Mouse (Mus musculus): Measurements from ENCODE around the gene Gpr15.

Gpr15 gene

DNA sequence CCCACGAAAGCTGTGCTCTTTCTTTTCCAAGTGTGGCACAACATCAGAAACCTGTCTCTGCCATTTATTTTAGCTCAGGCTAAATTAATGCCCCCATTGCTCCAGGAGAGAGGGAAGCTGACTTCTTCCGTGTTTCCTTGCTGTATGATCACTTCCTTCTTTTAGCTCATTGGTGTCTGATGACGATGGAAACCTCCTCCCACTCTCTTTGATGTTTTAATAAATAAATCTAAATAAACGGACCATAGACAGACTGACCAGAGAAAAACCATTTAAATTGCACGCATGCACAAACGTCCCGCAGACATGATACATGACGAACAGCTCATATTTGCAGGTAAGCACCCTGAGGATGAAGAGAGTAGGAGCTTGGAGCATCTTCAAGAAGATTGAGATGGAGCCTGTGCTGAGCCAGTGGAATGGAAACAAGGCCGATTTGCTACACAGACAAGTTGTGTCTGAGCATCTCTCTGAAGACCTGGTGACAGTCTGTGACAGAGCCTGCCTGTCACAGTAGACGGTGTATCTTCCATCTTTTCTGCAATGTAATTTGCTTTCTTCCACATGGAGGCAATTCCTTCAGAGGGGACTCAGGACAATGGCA, 16.4 kb downstream of the Gpr15 start:
- DNase-seq (ENCODE audit: low read depth in 1 of 2, low spot score in 2 of 2) = no peak

DNA sequence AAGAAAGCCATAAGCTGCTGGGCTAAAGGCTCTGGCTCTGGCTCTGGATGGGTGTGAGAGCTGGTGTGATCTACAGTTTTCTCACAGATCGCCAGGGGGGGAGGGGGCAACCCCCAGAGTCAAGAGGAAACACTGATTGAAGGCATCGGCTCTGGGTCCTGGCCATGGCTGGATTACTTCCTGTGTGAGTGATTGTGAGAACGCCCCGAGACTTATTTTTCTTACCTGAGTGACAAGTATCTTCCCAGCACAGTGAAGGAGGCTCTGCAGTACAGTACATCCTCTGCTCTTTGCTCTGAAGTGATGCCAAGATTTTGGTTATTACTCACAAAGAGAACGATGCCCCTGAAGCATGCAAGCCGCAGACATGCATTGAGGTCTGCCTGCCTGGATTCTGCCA, 17.1 kb downstream of the Gpr15 start:
- DNase-seq (ENCODE audit: low read depth in 1 of 2, low spot score in 2 of 2) = no peak

DNA sequence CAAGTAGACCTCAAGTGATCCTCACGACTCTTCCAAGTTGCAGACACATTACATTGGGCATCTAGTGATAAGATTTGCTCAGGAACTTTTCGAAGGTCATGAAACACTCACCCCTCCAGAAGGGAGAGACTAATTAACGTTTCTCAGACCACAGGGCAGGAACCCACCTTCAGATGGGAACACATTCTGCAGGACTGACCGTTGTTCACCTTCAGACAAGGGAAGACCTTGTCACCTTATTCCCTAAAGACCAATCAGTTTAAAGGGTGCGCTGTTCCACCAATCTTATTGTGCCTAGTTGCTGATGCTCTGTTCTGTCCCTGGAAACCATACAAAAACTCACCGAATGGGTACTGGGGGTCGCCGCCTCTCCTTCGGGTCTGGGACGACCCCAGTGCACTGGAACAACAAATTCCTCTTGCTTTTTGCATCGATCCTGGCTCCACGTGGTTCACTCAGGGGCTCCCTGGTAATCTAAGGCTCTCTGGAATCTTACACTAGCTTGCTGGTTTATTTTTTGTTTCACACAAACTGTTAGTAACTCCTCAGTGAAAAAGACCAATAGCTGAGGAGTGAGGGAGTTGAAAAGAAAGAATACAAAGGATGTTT, 17.9 kb downstream of the Gpr15 start:
- no peak for DNase-seq (ENCODE audit: low read depth in 1 of 2, low spot score in 2 of 2)

DNA sequence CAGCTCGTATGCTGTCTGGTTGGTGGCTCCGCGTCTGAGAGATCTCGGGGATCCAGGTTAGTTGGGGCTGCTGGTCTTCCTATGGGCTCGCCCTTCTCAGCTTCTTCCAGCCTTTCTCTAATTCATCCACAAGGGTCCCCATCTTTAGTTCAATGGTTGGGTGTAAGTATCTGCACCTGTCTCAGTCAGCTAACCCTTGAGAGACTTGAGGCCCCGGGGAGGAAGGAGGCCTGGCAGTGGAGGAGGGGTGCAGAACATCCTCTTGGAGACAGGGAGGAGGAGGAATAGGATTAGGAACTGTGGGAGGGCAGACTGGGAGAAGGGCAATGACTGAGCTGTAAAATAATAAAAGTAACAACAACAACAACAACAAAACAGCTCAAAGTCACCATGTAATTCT, 18.7 kb downstream of the Gpr15 start:
- no peak for DNase-seq (ENCODE audit: low read depth in 1 of 2, low spot score in 2 of 2)

DNA sequence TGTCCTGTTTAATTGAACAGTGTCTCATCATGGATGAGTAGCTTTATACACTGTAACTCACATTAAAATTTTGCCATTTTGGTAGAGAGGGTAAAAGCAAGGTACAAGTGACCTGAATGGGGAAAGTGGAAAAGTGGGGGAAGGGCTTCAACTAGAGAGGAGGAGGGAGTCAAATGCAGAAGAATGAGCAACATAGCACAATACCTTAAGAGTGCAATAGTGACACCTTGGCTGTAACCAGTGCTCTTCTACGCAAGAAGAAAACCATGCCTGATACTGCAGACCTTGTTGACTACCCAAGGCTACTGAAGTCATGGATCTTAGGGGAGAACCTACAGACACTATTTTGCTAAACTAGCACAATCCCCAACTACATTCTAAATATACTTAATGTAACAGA, 21.6 kb downstream of the Gpr15 start:
- DNase-seq (ENCODE audit: low read depth in 1 of 2, low spot score in 2 of 2) = no peak

DNA sequence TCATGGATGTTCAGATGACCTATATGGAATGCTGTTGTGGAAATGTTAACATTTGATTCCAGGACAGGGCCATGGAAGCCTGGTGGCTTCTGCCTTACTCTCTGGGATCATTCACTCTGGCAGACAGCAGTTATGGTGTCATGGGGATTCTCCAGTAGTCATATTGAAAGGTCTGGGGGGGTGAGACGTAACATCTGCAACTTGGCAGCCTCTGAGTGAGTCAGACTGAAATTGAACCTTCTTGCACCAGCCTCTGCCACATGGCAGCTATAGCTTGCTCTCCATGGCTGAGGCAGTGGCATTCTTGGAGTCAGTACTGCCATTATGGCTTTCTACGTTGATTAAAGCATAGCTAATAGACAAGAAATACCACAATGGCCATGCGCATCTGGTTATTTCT, 22.1 kb downstream of the Gpr15 start:
- no peak for DNase-seq (ENCODE audit: low read depth in 1 of 2, low spot score in 2 of 2)

DNA sequence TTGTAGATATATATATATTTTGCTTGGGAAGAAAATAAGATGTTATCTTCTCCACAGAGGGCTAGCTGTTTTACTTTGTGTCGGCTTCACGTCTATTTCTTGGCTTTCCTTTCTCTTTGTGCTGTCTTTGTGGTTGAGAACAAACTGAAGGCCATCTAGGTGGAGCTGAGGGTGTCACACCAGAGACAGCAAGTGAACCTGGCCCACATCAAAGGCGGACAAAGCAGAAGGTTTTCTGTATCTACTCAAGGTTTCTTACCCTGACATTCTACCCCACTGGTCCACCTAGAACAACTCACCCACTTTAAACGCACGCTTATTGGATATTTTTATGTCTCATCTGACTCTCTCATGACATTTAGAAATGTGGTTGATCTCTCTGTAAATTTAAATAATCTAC, 24.8 kb downstream of the Gpr15 start:
- no peak for DNase-seq (ENCODE audit: low read depth in 1 of 2, low spot score in 2 of 2)

DNA sequence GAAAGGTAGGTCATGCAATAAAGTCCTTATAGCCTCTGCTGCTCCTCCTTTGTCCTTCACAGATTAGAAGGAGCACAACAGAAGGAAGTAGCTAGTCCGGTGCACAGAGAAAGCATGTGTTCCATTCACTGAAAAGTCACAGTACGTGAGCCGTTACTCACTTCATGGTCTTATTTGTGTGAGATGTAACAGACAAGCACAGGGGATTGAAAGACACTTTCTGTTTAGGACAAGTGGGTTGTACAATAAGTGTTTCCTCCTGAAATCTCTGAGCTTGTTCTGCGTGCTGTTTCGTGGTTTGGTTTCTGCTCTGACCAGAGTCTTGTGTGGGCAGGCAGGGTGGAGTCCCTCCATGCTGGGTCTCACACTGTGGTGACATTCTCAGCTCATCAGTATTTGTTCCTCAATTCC, 28.5 kb downstream of the Gpr15 start:
- peak; percentile 20 to 45 for DNase-seq (ENCODE audit: low read depth in 1 of 2, low spot score in 2 of 2)

DNA sequence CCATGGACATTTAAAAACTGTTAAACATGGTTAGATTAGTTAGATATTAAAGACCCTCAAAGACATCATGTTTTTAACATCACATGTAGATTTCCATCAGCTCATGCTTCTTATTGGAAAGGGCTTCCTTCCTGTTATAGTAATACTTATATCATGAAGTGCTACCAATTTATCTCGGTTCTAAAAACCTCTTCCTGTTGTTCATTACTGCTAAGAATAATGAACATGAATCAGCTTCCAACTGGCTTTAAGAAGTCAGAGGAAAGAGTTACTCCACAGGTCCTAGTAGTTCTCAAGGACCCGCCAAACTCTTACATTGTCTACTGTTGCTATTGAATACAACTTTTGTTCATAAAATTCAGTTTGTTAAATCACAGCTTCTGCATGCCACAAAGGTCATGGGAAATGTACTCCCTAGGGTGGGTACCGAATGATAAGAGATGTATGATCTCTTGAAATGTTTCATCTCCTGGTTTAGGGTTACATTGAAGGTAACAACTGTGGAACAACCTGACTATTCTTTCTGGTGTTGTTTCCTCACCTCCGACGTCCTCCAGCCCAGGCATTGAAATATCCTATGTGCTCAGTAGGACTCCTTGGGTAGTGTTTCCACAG, 29.2 kb downstream of the Gpr15 start:
- DNase-seq (ENCODE audit: low read depth in 1 of 2, low spot score in 2 of 2) = no peak

DNA sequence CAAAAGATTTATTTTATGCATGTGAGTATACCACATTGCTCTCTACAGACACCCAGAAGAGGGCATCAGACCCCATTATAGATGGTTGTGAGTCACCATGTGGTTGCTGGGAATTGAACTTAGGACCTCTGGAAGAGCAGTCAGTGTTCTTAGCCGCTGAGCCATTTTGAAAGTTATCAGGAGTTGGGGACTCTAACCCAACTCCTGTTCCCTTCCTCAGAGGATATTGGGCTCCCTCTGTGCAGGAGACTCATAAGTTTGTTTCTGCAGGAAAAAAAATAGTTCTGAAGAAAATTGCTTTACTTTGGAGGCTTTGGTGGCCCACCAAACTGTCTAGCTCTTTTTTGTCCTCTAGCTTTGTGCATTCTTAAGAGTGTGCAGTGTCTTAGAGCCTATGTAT, 30.3 kb downstream of the Gpr15 start:
- no peak for DNase-seq (ENCODE audit: low read depth in 1 of 2, low spot score in 2 of 2)

DNA sequence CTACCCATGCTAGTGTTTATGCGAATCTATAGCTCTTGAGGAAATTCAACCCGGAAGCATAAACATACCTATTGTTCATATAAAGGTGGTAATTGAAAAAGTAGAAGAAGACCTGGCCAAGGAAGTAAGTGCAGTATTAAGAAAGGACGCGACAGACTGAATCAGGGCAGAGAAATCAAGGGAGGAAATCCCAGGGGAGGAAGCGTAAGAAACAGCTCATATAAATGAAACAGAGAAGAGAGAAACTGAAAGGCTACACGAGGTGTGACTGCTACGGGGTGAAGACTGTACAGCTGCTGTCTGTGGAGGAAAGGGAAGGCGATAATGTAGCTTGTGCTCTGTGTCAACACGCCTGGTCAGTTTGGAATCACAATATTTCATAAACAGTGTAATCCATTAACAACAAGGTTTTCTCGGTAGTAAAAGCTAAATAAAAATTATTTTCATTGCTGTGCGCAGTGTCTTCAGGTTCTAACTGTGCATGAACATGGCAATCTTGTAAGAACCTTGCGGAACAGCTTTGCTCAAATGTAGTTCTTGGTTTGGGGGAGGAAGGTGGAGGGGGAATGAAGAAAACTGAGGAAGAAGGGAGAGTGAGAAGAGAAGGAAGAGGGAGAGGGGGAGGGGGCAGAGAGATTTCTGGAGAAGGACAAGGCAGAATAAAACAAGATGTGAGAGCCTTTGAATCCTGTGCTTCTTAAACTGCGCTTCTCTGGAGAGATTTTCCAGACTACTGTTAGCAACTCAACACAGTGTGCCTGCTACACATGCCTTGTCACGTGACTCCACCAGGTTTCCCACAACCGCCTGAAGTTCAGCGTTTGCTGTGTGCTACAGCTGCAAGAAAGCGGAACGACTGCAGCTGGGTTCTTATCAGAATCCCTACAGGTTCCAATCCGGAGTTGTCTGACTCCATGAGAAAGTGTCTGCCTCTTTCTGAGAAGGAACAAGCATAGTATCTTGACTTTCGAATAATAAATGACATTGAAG, 33.0 kb downstream of the Gpr15 start:
- no peak for DNase-seq (ENCODE audit: low read depth in 1 of 2, low spot score in 2 of 2)

DNA sequence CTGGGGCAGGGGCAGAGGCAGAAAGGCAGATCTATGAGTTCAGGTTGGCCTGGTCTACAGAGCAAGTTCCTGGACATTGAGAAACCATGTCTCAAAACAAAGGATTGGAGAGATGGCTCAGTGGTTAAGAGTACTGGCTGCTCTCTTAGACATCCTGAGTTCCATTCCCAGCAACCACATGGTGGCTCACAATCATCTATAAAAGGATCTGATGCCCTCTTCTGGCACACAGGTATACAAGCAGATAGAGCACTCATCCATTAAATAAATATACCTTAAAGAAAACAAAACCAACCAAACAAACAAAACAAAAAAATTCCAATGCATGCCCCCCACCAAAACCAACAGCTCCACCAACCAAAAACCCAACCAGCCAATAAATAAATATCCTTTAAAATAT, 34.3 kb downstream of the Gpr15 start:
- no peak for DNase-seq (ENCODE audit: low read depth in 1 of 2, low spot score in 2 of 2)

DNA sequence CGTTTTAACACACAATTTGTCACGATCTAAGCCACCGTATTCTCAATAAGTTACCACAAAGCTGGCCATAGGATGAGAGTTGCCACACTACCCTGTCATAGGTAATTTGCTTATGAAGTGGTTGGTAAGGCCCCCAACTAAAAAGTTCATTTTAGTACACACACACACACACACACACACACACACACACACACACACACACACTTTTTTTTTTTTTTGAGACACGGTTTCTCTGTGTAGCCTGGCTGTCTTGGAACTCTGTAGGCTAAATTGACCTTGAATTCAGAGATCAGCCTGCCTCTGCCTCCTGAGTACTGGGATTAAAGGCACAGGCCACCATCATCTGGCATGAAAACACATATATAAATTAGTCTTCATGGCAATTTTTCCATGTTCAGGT, 35.0 kb downstream of the Gpr15 start:
- DNase-seq (ENCODE audit: low read depth in 1 of 2, low spot score in 2 of 2) = no peak

DNA sequence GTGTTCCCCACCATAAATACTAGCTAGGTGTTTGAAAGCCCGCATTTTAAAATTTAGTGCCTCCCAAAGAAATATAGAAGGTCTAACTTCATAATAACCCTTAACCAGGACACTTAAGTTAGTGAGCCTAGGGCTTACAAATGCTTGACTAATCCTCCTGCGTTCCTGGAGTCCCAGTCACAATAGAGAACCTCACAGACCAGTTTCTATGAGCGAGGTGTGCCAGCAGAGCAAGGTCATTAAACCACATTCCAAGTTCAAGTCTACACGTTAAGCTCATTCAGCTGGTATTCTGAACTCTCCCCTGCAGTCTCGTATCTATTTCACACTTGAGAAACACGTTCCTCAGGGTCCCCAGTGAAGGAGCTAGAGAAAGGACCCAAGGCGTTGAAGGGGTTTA, 36.0 kb downstream of the Gpr15 start:
- no peak for DNase-seq (ENCODE audit: low read depth in 1 of 2, low spot score in 2 of 2)

DNA sequence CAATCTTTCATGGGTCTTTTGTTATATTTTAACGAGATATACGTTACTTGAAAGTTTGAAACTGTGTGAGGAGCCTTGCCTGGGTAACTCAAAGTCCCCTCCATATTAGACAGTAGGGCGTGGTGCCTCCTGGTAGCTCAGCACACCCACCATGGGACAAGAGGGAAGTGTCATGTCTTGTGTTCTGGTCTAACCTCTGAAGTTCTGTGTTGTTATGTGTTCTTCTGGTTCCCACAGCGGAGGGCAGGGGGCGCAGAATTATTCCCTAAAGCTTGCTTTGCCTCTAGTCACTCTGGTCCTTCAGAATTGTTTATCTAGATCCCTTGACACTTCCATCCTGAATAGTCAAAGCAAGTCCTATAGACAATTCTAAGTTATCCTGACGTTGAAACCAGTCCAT, 36.8 kb downstream of the Gpr15 start:
- no peak for DNase-seq (ENCODE audit: low read depth in 1 of 2, low spot score in 2 of 2)

DNA sequence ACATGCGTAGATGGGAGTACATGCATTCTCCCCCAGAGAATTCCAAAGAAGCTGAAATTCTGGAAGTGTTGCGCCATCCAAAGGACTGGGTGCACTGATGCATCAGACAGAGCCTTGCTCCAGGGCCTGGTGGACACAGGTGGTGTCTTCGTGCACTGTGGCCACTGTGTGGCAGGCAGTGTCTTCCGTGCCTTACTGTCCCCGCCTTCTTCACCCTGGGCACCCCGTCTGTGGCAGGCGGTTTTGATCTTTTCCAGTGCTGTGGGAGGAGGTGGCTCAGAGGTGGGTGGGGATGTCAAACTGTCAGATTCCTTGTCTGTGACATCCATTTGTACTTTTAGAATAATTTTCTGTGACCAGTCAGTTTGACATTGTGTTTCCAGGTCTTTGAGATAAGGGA, 40.2 kb downstream of the Gpr15 start:
- DNase-seq (ENCODE audit: low read depth in 1 of 2, low spot score in 2 of 2) = no peak

DNA sequence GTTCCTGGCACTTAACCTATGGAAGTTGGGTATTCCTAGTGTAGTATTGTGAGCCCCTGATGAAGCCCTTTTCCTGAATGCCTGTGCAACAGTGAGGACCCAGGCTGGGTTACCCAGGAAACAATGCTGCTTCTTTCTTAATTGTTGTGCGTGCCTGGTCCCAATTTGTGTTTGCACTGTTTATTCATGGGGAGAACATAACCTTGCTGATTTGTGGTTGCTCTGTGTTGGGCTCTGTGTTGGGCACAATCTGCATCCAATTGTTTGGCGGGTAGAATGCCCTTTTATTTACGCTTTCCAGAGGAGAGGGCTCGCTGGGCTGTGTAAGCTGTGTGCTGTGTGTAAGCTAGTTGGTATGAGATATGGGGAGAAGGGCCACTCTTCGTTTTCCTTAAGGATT, 41.4 kb downstream of the Gpr15 start:
- no peak for DNase-seq (ENCODE audit: low read depth in 1 of 2, low spot score in 2 of 2)

DNA sequence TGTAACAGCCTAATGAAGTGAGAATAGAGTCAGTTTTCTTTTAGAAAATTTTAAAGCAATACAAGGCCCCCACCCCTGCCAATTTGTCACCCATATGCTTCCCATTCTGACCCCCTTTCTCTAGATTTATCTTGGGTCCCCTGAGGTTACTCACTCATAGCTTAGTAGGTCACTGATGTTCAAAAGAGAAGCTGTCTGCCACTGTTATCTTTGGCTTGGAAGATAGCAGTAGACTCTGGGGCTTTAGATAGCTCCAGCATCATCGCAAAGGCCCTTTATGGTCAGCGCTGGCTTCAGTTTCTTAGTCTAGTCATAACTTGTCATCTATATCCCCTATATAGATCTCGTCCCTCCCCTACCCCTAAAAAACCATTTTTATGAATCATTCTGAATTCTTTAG, 42.2 kb downstream of the Gpr15 start:
- DNase-seq (ENCODE audit: low read depth in 1 of 2, low spot score in 2 of 2) = no peak

DNA sequence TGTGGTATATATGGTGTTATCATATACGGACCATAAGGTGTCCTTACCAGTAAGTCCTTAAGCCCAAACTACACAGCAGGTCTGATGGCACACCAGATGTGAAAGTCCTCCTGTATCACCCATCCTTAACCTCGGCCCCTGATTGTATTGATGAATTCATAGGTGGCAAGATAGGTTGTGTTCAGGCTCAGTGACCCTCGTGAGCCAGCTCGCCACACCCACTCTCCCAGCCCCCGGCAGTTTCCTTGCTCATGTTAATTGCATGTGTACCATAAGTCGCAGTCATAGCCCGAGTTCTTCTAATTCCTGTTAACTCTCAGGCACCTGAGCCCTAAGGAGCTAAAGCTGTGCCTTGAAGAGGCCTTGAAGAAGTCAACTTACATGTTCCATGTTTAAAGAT, 42.7 kb downstream of the Gpr15 start:
- DNase-seq (ENCODE audit: low read depth in 1 of 2, low spot score in 2 of 2) = no peak

DNA sequence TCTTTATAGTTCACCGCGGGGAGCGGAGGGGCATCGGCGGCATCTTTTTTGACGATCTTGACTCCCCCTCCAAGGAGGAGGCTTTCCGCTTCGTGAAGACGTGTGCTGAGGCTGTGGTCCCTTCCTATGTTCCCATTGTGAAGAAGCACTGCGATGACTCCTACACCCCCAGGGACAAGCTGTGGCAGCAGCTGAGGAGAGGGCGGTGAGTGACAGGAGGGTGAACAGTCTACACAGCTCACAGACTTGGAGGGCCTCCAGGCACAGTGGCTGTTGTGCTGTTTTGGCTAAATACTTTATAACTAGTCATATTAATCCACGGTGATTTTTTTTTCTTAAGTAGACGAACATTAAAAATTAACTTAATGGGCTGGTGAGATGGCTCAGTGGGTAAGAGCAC, 43.6 kb downstream of the Gpr15 start:
- no peak for DNase-seq (ENCODE audit: low read depth in 1 of 2, low spot score in 2 of 2)

DNA sequence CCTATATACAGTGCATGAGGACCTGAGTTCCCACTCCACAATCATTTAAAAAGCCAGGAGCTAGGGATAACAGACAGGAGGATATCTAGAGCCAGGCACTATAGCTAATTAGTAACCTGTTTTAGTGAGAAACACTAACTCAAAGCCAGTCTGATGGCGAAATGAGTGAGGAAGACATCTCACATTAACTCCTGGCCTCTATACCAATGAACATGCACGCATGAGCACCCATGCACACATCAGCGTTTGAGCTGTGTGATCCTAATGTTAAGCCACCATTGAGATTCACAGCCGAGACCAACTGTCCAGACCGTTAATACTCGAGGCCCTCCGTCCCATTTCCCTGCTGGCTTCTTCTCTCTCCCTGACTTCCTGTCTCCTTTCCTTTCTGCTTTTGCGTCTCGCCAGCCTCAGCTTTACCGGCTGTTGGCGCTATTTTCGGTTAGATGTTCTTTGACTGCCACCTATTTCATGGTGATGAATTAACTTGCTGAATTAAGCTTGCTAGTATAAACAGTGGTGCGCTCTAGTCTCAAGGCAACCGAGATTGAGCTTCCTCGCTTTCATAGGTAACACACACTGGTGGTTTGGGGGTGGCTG, 45.0 kb downstream of the Gpr15 start:
- no peak for DNase-seq (ENCODE audit: low read depth in 1 of 2, low spot score in 2 of 2)

Measured in monocyte, adult 2 months (primary cell).